Mouse (Mus musculus) MEL (cell line): ENCODE results near the gene Tgfb1i1. TPM values are rescaled to one million over a fixed set of nuclear protein-coding genes. Genes with fewer than 3 reads are reported as not detected.

Experiments
- DNase-seq: peaks from one replicate; pipeline ENCODE4 v3.0.0; 2011; ENCODE audit warnings: low read depth, low spot score
- H3K27ac ChIP-seq: 2 replicates; pipeline ENCODE4 v1.5.1; 2012; ENCODE audit warnings: low read depth, mild to moderate bottlenecking, control low read depth, low read length, moderate library complexity; ENCODE audit not compliant: control insufficient read depth
- H3K27me3 ChIP-seq, 2 experiments: fragments of 150-350 bp in 1 of 2; sonication (generic) in 1 of 2; 2 replicates each; pipeline ENCODE4 v1.6.1; 2012; ENCODE audit warnings: low read length in 2 of 2, mild to moderate bottlenecking in 2 of 2, improper control_type of control experiment in 1 of 2, moderate library complexity in 1 of 2; ENCODE audit not compliant: insufficient read depth in 2 of 2, control insufficient read depth in 1 of 2
- H3K36me3 ChIP-seq, 2 experiments: 2 replicates each; pipeline ENCODE4 v1.6.1; 2012 to 2014; ENCODE audit warnings: low read length in 2 of 2, improper control_type of control experiment in 1 of 2, inconsistent platforms in 1 of 2, mild to moderate bottlenecking in 1 of 2; ENCODE audit not compliant: insufficient read depth in 2 of 2, control insufficient read depth in 1 of 2
- H3K4me1 ChIP-seq, 2 experiments: fragments of 150-350 bp in 1 of 2; sonication (generic) in 1 of 2; 2 replicates each; pipeline ENCODE4 v1.6.1; 2012; ENCODE audit warnings: low read length in 2 of 2, improper control_type of control experiment in 1 of 2, mild to moderate bottlenecking in 1 of 2; ENCODE audit not compliant: insufficient read depth in 2 of 2, control insufficient read depth in 1 of 2
- H3K4me3 ChIP-seq, 2 experiments: fragments of 150-350 bp in 1 of 2; sonication (generic) in 1 of 2; 2 replicates each; pipeline ENCODE4 v1.5.1; 2012; ENCODE audit warnings: low read depth in 2 of 2, low read length in 2 of 2, mild to moderate bottlenecking in 2 of 2, moderate library complexity in 2 of 2, control low read depth in 1 of 2, improper control_type of control experiment in 1 of 2; ENCODE audit not compliant: control insufficient read depth in 1 of 2, insufficient read depth in 1 of 2
- H3K79me2 ChIP-seq: 2 replicates; pipeline ENCODE4 v1.6.1; 2012; ENCODE audit warnings: mild to moderate bottlenecking, low read length, moderate library complexity; ENCODE audit not compliant: control insufficient read depth, poor library complexity, insufficient read depth
- H3K9ac ChIP-seq: 2 replicates; pipeline ENCODE4 v1.6.1; 2012; ENCODE audit warnings: low read depth, mild to moderate bottlenecking, control low read depth, low read length, moderate library complexity; ENCODE audit not compliant: control insufficient read depth, poor library complexity, severe bottlenecking
- H3K9me3 ChIP-seq: fragments of 150-350 bp; sonication (generic); replicated peaks from 2 replicates; pipeline ENCODE4 v1.6.1; 2012; ENCODE audit warnings: mild to moderate bottlenecking, low read length, improper control_type of control experiment, moderate library complexity; ENCODE audit not compliant: insufficient read depth
- BHLHE40 ChIP-seq: IDR thresholded peaks from 2 replicates; pipeline ENCODE4 v1.6.1; 2012; ENCODE audit warnings: low read depth, mild to moderate bottlenecking, inconsistent platforms, low read length, improper control_type of control experiment, borderline replicate concordance
- CHD1 ChIP-seq: IDR thresholded peaks from 2 replicates; pipeline ENCODE4 v1.6.1; 2012; ENCODE audit warnings: low read depth, mild to moderate bottlenecking, inconsistent platforms, low read length, improper control_type of control experiment
- CHD2 ChIP-seq: IDR thresholded peaks from 2 replicates; pipeline ENCODE4 v1.6.1; 2011; ENCODE audit warnings: low read length, improper control_type of control experiment
- CTCF ChIP-seq, 3 experiments: IDR thresholded peaks in 2 of 3; conservative IDR thresholded peaks in 1 of 3; 2 replicates each; pipeline ENCODE4 v1.5.1; 2011 to 2012; ENCODE audit warnings: low read length in 3 of 3, low read depth in 2 of 3, mild to moderate bottlenecking in 2 of 3, improper control_type of control experiment in 1 of 3, inconsistent platforms in 1 of 3, mixed read lengths in 1 of 3, moderate library complexity in 1 of 3; ENCODE audit not compliant: control insufficient read depth in 1 of 3, insufficient read depth in 1 of 3, poor library complexity in 1 of 3, severe bottlenecking in 1 of 3
- ELF1 ChIP-seq: IDR thresholded peaks from 2 replicates; pipeline ENCODE4 v1.6.1; 2014; ENCODE audit warnings: low read depth, mild to moderate bottlenecking, inconsistent platforms, low read length, improper control_type of control experiment, moderate library complexity
- EP300 ChIP-seq, 2 experiments: IDR thresholded peaks; 2 replicates each; pipeline ENCODE4 v1.6.1; 2011; ENCODE audit warnings: improper control_type of control experiment in 2 of 2, low read length in 2 of 2, low read depth in 1 of 2, mild to moderate bottlenecking in 1 of 2
- ETS1 ChIP-seq: IDR thresholded peaks from 2 replicates; pipeline ENCODE4 v1.6.1; 2012; ENCODE audit warnings: low read depth, mild to moderate bottlenecking, inconsistent platforms, low read length, improper control_type of control experiment, moderate library complexity
- GABPA ChIP-seq: IDR thresholded peaks from 2 replicates; pipeline ENCODE4 v1.6.1; 2012; ENCODE audit warnings: low read depth, mild to moderate bottlenecking, inconsistent platforms, low read length, improper control_type of control experiment, moderate library complexity
- GATA1 ChIP-seq: IDR thresholded peaks from 2 replicates; pipeline ENCODE4 v1.6.1; 2011; ENCODE audit warnings: low read depth, low read length, improper control_type of control experiment
- JUND ChIP-seq: IDR thresholded peaks from 2 replicates; pipeline ENCODE4 v1.6.1; 2011; ENCODE audit warnings: low read depth, mild to moderate bottlenecking, improper control_type of control experiment, low read length
- MAFK ChIP-seq: IDR thresholded peaks from 2 replicates; pipeline ENCODE4 v1.6.1; 2011; ENCODE audit warnings: low read depth, mild to moderate bottlenecking, low read length, improper control_type of control experiment, borderline replicate concordance
- MAZ ChIP-seq: IDR thresholded peaks from 2 replicates; pipeline ENCODE4 v1.6.1; 2012; ENCODE audit warnings: low read depth, mild to moderate bottlenecking, inconsistent platforms, low read length, improper control_type of control experiment
- MEF2A ChIP-seq: IDR thresholded peaks from 2 replicates; pipeline ENCODE4 v1.6.1; 2014; ENCODE audit warnings: low read depth, mild to moderate bottlenecking, inconsistent platforms, low read length, improper control_type of control experiment; ENCODE audit not compliant: poor library complexity, insufficient replicate concordance, severe bottlenecking; ENCODE audit errors: extremely low read depth
- MXI1 ChIP-seq: IDR thresholded peaks from 2 replicates; pipeline ENCODE4 v1.6.1; 2011; ENCODE audit warnings: mild to moderate bottlenecking, low read depth, low read length, improper control_type of control experiment
- MYC ChIP-seq: IDR thresholded peaks from 2 replicates; pipeline ENCODE4 v1.6.1; 2011; ENCODE audit warnings: low read depth, mild to moderate bottlenecking, low read length, improper control_type of control experiment, moderate library complexity
- NELFE ChIP-seq: IDR thresholded peaks from 2 replicates; pipeline ENCODE4 v1.6.1; 2011; ENCODE audit warnings: low read depth, low read length, improper control_type of control experiment
- NRF1 ChIP-seq: IDR thresholded peaks from 2 replicates; pipeline ENCODE4 v1.6.1; 2014; ENCODE audit warnings: low read depth, mild to moderate bottlenecking, inconsistent platforms, low read length, improper control_type of control experiment, moderate library complexity; ENCODE audit not compliant: poor library complexity, insufficient read depth, severe bottlenecking
- POLR2AphosphoS2 ChIP-seq: IDR thresholded peaks from 2 replicates; pipeline ENCODE4 v1.6.1; 2011; ENCODE audit warnings: low read length, improper control_type of control experiment
- RAD21 ChIP-seq: IDR thresholded peaks from 2 replicates; pipeline ENCODE4 v1.6.1; 2011; ENCODE audit warnings: mild to moderate bottlenecking, low read depth, low read length, improper control_type of control experiment
- TAL1 ChIP-seq: IDR thresholded peaks from 2 replicates; pipeline ENCODE4 v1.6.1; 2012; ENCODE audit warnings: mild to moderate bottlenecking, inconsistent platforms, low read length, moderate library complexity, mixed read lengths
- TCF12 ChIP-seq: IDR thresholded peaks from 2 replicates; pipeline ENCODE4 v1.6.1; 2014; ENCODE audit warnings: low read depth, mild to moderate bottlenecking, inconsistent platforms, low read length, improper control_type of control experiment, moderate library complexity
- UBTF ChIP-seq: IDR thresholded peaks from 2 replicates; pipeline ENCODE4 v1.6.1; 2012; ENCODE audit warnings: low read depth, mild to moderate bottlenecking, inconsistent platforms, low read length, improper control_type of control experiment, moderate library complexity, borderline replicate concordance; ENCODE audit not compliant: insufficient read depth
- USF1 ChIP-seq: IDR thresholded peaks from 2 replicates; pipeline ENCODE4 v1.6.1; 2014; ENCODE audit warnings: low read depth, mild to moderate bottlenecking, inconsistent platforms, low read length, improper control_type of control experiment, moderate library complexity
- USF2 ChIP-seq, 2 experiments: IDR thresholded peaks; 2 replicates each; pipeline ENCODE4 v1.6.1; 2011 to 2012; ENCODE audit warnings: improper control_type of control experiment in 2 of 2, low read length in 2 of 2, borderline replicate concordance in 1 of 2, inconsistent platforms in 1 of 2, low read depth in 1 of 2, mild to moderate bottlenecking in 1 of 2; ENCODE audit not compliant: insufficient read depth in 1 of 2
- ZC3H11A ChIP-seq: IDR thresholded peaks from 2 replicates; pipeline ENCODE4 v1.6.1; 2012; ENCODE audit warnings: low read depth, mild to moderate bottlenecking, inconsistent platforms, low read length, improper control_type of control experiment
- polyA plus RNA-seq, 2 experiments: library from polyadenylated mRNA; stranded (reverse) in 1 of 2; unstranded in 1 of 2; fragments of >175 nt in 1 of 2; fragments of >200 nt in 1 of 2; gene quantifications; 2 replicates each; pipeline versions ENCODE4 v1.2.1 to v1.2.4; 2012; ENCODE audit warnings: low replicate concordance in 2 of 2, low read depth in 1 of 2; ENCODE audit not compliant: insufficient read length in 2 of 2, insufficient read depth in 1 of 2, missing spikeins in 1 of 2
- total RNA-seq: library from RNA; depleted of rRNA; stranded (reverse); fragments of 300-350 nt; gene quantifications from 2 replicates; pipeline ENCODE4 v1.2.3, GENCODE M21; 2012

The Tgfb1i1 gene
- total and polyA plus RNA-seq, 3 experiments, result 0.21 TPM; not detected in 2

DNA sequence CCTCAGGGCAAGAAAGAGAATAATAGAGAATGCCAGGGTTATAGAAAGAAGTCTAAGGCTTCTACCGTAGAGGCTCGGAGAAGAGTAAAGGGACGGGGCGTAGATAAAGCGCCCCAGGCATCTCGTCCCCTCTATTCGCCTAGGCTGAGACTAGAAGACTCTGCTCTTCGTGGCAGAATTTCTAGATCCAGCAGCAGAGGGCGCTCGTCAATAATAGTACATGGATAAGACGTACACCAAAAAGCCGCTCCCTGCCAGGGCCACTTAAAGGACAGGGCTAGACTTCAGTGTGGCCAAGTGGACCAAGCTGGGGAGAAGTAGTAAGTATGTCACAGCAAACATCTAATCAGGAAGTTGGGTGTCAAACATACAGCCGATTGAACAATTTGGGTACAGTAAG, 831 bp downstream of the Tgfb1i1 start (continued):
- TF ChIP-seq GABPA (no peak), MAFK (no peak), MXI1 (no peak), TAL1 (no peak), USF1 (no peak), NELFE (no peak), MEF2A (no peak), MAZ (no peak), CHD2 (no peak), EP300 (IDR thresholded peaks at IDR 0.05; ENCODE audit: low read depth in 1 of 2, low read length in 2 of 2) (no peak), TCF12 (no peak), CTCF (IDR thresholded peaks at IDR 0.05 in 2 of 3, conservative IDR thresholded peaks at IDR 0.05 in 1 of 3; ENCODE audit: control insufficient read depth in 1 of 3, insufficient read depth in 1 of 3, low read depth in 2 of 3, low read length in 3 of 3, poor library complexity in 1 of 3, severe bottlenecking in 1 of 3) (peak; percentile 58 to 95 (median 66))

- no peaks in the 10 kb centered on the region for H3K27me3 ChIP-seq
- no peaks in the 10 kb centered on the region for H3K9me3 ChIP-seq
- H3K4me3 ChIP-seq, result no peak overlapping the region
- no peaks in the 10 kb centered on the region for H3K36me3 ChIP-seq
- no peaks in the 10 kb centered on the region for H3K4me1 ChIP-seq
- no peaks in the 10 kb centered on the region for H3K79me2 ChIP-seq
- DNase-seq, result no peak
- TF ChIP-seq NRF1, result no peak
- no peak for TF ChIP-seq MAFK
- no peak for TF ChIP-seq MXI1
- TF ChIP-seq ELF1, result no peak
- TF ChIP-seq TAL1, result no peak
- no peak for TF ChIP-seq CHD1
- TF ChIP-seq MAZ, result no peak
- TF ChIP-seq USF1, result no peak
- no peak for TF ChIP-seq UBTF
- no peak for TF ChIP-seq RAD21
- TF ChIP-seq USF2 (IDR thresholded peaks at IDR 0.05; ENCODE audit: borderline replicate concordance in 1 of 2, insufficient read depth in 1 of 2, low read depth in 1 of 2, low read length in 2 of 2), result no peak
- no peak for TF ChIP-seq ETS1
- TF ChIP-seq ZC3H11A, result no peak
- no peak for TF ChIP-seq GATA1
- TF ChIP-seq BHLHE40, result no peak
- TF ChIP-seq JUND, result no peak
- TF ChIP-seq MYC, result no peak
- no peak for TF ChIP-seq CTCF (IDR thresholded peaks at IDR 0.05 in 2 of 3, conservative IDR thresholded peaks at IDR 0.05 in 1 of 3; ENCODE audit: control insufficient read depth in 1 of 3, insufficient read depth in 1 of 3, low read depth in 2 of 3, low read length in 3 of 3, poor library complexity in 1 of 3, severe bottlenecking in 1 of 3)
- no peak for TF ChIP-seq TCF12
- TF ChIP-seq POLR2AphosphoS2, result no peak
- H3K9ac ChIP-seq, result no peak overlapping the region
- no peak overlapping the region for H3K27ac ChIP-seq
Measured at GRCm38 (mm10) chr7:128248081-128249042, 1.8 kb downstream of the Tgfb1i1 start.
